Mouse (Mus musculus) forebrain, embryonic 10.5 days (tissue): ENCODE measurements around the gene Olfr1358. TPM values are rescaled to one million over a fixed set of nuclear protein-coding genes. Genes with fewer than 3 reads are reported as not detected.
"Not testable (repeated sequence)": the region's sequence is repeated elsewhere in the genome, so short reads cannot be mapped to it uniquely, and the experiment has no call there.

Source experiments
- DNase-seq: peaks from one replicate; pipeline ENCODE4 v3.0.0-alpha.2; 2017; ENCODE audit warnings: low spot score; ENCODE audit errors: extremely low spot score
- H3K27ac ChIP-seq: fragments of 300-500 bp; sonication (generic); 2 replicates; pipeline ENCODE4 v1.5.1; 2016; ENCODE audit warnings: mild to moderate bottlenecking
- H3K27me3 ChIP-seq: fragments of 300-500 bp; sonication (generic); 2 replicates; pipeline ENCODE4 v1.6.1; 2016; ENCODE audit warnings: mild to moderate bottlenecking; ENCODE audit not compliant: poor library complexity, severe bottlenecking
- H3K36me3 ChIP-seq: fragments of 300-500 bp; sonication (generic); replicated peaks from 2 replicates; pipeline ENCODE4 v1.6.1; 2016; ENCODE audit warnings: mild to moderate bottlenecking, moderate library complexity
- H3K4me1 ChIP-seq: fragments of 300-500 bp; sonication (generic); 2 replicates; pipeline ENCODE4 v1.6.1; 2016
- H3K4me3 ChIP-seq: fragments of 300-500 bp; sonication (generic); 2 replicates; pipeline ENCODE4 v1.5.1; 2016; ENCODE audit warnings: mild to moderate bottlenecking, moderate library complexity
- H3K9me3 ChIP-seq: fragments of 300-500 bp; sonication (generic); 2 replicates; pipeline ENCODE4 v1.6.1; 2016; ENCODE audit warnings: mild to moderate bottlenecking, moderate library complexity
- WGBS: fragments of 180-500 bp; shearing (Covaris S2); methylation state at CpG from one replicate; pipeline ENCODE4 v1.1.7; 2016; 5-methylcytosine and 5-hydroxymethylcytosine counted together
- microRNA-seq: library from miRNA; unstranded; fragments of <30 nt; microRNA quantifications from one replicate; pipeline ENCODE4, GENCODE M21; 2017
- polyA plus RNA-seq: library from polyadenylated mRNA; unstranded; fragments of >200 nt; fragmentation: Nextera tagmentation; extraction: Ambion mirVana; gene quantifications from 2 replicates; pipeline ENCODE4 v1.2.1, GENCODE M21; 2016

Olfr1358 gene
- polyA plus RNA-seq, 1 experiment from 2014 or later, result not detected

DNA sequence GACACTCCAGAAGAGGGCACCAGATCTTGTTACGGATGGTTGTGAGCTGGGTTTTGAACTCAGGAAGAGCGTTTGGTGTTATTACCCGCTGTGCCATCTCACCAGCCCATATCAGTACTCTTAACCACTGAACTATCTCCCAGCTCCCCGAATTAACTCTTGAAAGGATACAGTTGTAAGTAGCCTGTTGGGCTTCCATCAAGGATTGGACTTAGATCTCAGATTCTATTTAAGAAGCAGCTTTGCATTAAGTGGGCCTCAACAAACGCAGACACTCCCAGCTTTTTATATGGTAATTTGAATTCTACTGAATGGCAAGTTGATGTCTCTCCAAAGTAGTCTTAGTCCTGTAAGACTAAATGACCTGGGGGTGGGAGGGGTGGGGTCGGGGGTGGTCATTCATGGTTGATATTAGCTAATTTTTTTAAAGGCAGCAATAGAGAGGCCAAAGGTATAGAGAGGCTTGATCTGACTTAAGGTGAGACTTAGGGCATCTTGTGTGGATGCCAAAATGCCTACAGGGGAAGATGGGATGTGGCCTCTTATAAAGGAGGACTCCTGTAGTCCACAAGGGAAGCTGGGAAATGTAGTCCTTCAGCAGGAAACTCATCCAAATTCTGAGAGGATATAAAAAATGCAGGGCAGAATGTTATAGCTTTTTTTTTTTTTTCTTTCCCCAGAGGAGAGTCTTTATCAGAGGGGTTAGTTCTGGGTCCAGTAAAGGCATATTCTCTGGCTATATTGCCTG is 14.1 kb upstream of the Olfr1358 start:
- Histone ChIP-seq H3K27me3 (no peaks in the 10 kb centered on the region), H3K27ac (no peak overlapping the region), H3K36me3 (no peaks in the 10 kb centered on the region), H3K9me3 (peaks cover 9% of the 10 kb centered on the region; the same call in 1 of the 2 replicates), H3K4me1 (no peaks in the 10 kb centered on the region), H3K4me3 (no peak overlapping the region)
- 78% methylated on average over 6 of the region's 6 CpGs for WGBS
- DNase-seq, result no peak

DNA sequence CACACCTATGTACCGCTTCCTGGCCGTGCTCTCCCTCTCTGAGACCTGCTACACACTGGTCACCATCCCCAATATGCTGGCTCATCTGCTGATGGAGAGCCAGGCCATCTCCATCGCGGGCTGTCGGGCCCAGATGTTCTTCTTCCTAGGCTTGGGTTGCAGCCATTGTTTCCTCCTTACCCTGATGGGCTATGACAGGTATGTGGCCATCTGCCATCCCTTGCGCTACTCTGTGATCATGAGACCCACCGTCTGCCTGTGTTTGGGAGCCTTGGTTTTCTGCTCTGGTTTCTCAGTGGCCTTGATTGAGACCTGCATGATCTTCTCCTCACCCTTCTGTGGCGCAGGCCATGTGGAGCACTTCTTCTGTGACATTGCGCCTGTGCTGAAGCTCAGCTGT is 2.6 kb downstream of the Olfr1358 start:
- no peaks in the 10 kb centered on the region for H3K9me3 ChIP-seq
- no peak overlapping the region for H3K4me3 ChIP-seq
- H3K36me3 ChIP-seq, result no peaks in the 10 kb centered on the region
- no peaks in the 10 kb centered on the region for H3K27me3 ChIP-seq
- no peak overlapping the region for H3K27ac ChIP-seq
- no peaks in the 10 kb centered on the region for H3K4me1 ChIP-seq
- WGBS, result 91% methylated on average over 9 of the region's 9 CpGs
- DNase-seq, result no peak

DNA sequence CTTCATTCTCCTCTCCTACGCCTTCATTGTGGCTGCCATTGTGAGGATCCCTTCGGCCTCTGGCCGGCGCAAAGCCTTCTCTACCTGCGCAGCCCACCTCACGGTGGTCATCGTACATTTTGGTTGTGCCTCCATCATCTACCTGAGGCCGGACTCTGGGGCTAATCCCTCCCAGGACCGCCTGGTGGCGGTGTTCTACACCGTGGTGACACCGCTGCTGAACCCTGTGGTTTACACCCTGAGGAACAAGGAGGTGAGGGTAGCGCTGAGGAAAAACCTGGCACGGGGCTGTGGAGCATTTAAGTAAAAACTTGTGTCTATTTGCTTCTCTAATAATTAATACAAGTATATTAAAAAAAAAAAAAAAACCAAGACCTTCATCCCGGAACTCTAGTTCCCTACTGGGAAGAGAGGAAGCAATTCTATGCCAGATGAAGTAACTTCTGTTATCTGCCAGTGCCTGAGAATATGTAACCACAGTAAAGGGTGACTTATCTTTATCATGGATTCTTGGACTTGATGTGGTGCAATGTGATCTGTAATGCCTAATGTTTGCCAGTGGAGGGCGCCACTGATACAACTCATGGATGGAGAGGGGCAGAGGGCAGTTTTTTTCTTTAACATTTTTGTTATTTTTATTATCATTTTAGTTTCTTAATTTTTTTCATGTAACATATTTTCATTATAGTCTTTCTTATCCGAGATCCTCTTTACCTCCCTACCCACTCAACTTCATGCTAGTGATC is 3.2 kb downstream of the Olfr1358 start:
- Histone ChIP-seq H3K27ac (no peak overlapping the region), H3K4me1 (no peaks in the 10 kb centered on the region), H3K9me3 (no peaks in the 10 kb centered on the region), H3K36me3 (no peaks in the 10 kb centered on the region), H3K4me3 (no peak overlapping the region), H3K27me3 (no peaks in the 10 kb centered on the region)
- no peak for DNase-seq
- 58% methylated on average over 17 of the region's 17 CpGs for WGBS

GRCm38 (mm10) chr10:78525071-78525470 is 7.8 kb downstream of the Olfr1358 start:
- not testable (repeated sequence) for H3K27me3 ChIP-seq, H3K36me3 ChIP-seq, H3K4me3 ChIP-seq, H3K4me1 ChIP-seq, DNase-seq, H3K27ac ChIP-seq, H3K9me3 ChIP-seq
- WGBS, result 53% methylated on average over 3 of the region's 3 CpGs

DNA sequence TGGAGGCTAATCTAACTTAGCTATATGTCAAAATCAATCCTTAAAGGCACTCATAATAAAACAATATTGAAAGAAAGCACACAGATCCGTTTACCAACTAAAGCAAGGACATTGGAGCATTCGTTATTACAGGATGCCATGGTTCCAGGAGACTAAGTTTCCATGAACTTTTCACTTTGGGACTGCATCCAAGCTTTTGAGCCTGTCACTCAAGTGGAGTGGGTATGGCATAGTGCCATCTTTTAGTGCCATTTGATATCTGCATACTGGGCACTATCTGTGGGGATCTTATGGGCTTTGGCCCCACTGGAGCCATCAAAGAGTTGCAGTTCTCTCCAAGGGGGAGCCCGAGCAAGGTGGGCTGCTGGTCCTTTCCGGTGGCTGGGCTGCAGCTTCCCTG is 8.3 kb downstream of the Olfr1358 start:
- no peak for DNase-seq
- H3K4me3 ChIP-seq, result no peak overlapping the region
- H3K27ac ChIP-seq, result no peak overlapping the region
- H3K9me3 ChIP-seq, result no peaks in the 10 kb centered on the region
- H3K36me3 ChIP-seq, result no peaks in the 10 kb centered on the region
- 61% methylated on average over 4 of the region's 4 CpGs for whole genome bisulfite sequencing
- no peaks in the 10 kb centered on the region for H3K27me3 ChIP-seq
- no peaks in the 10 kb centered on the region for H3K4me1 ChIP-seq

DNA sequence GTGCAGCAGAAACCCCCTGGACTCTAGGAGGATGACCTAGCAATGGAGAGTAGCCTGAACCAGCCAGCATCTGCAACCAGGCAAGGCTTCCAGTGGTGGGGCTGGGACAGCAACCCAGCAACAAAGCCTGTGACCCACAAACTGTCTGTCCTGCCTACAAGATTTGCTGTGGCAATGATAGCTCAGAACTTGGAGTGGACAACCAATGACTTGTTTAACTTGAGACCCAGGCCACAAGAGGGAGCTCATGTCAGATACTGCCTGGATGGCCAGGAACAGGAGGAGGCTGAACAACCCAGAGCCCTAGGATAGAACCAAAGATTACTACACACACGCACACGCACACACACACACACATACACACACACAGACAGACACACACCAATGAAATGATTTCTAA is 23.7 kb downstream of the Olfr1358 start:
- no peaks in the 10 kb centered on the region for H3K9me3 ChIP-seq
- H3K27ac ChIP-seq, result no peak overlapping the region
- 68% methylated on average over 2 of the region's 2 CpGs for WGBS
- no peak for DNase-seq
- no peaks in the 10 kb centered on the region for H3K4me1 ChIP-seq
- no peak overlapping the region for H3K4me3 ChIP-seq
- no peaks in the 10 kb centered on the region for H3K27me3 ChIP-seq
- no peaks in the 10 kb centered on the region for H3K36me3 ChIP-seq

DNA sequence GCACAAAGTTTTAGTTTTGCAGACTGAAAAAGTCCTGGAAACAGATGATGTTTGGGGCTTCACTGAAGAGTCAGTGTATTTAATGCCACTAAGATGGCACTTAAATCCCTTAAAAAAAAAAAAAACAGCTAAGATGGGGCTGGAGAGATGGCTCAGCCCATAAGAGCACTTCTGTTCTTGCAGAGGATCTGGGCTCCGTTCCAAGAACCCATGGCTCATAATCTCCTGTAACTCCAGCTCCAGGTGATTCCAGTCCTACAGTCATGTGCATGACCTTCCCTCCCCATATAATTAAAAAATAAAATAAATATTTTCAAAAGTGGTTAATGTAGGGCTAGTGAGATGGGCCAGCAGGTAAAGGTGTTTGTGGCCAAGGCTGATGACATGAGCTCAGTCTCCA is 47.8 kb downstream of the Olfr1358 start:
- Histone ChIP-seq H3K4me3 (no peak overlapping the region), H3K36me3 (no peaks in the 10 kb centered on the region), H3K27ac (no peak overlapping the region), H3K27me3 (no peaks in the 10 kb centered on the region), H3K9me3 (no peaks in the 10 kb centered on the region), H3K4me1 (no peaks in the 10 kb centered on the region)
- no peak for DNase-seq
- WGBS, result 91% methylated on average over 1 of the region's 1 CpGs

- Histone ChIP-seq H3K36me3 (no peaks in the 10 kb centered on the region), H3K9me3 (no peaks in the 10 kb centered on the region), H3K4me3 (no peak overlapping the region), H3K27ac (no peak overlapping the region), H3K27me3 (no peaks in the 10 kb centered on the region), H3K4me1 (no peaks in the 10 kb centered on the region)
- WGBS, result 90% methylated on average over 3 of the region's 3 CpGs
- no peak for DNase-seq
Observed at GRCm38 (mm10) chr10:78569191-78569590, 52.0 kb downstream of the Olfr1358 start.

DNA sequence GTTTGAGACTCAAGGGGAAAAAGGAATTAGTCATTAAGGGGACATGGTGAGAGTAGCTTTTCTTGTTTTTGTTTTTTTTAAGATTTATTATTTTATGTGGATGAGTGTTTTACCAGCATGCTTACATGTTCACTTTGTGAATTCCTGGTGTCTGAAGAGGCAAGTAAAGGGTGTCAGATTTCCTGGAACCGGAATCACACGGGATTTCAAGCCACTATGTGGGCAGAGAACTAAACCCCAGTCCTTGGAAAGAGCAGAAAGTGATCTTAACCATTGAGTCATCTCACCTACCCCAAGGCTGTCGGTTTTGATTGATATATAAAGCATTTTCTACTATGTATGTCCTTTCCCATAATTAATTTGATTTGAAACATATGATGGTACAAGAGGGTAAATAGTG is 52.5 kb downstream of the Olfr1358 start:
- WGBS, result 71% methylated on average over 3 of the region's 3 CpGs

More for the DNA sequence above, 52.5 kb downstream of the Olfr1358 start:
- no peaks in the 10 kb centered on the region for H3K4me1 ChIP-seq
- no peak for DNase-seq
- H3K9me3 ChIP-seq, result no peaks in the 10 kb centered on the region
- no peak overlapping the region for H3K27ac ChIP-seq
- no peaks in the 10 kb centered on the region for H3K36me3 ChIP-seq
- no peak overlapping the region for H3K4me3 ChIP-seq
- no peaks in the 10 kb centered on the region for H3K27me3 ChIP-seq

Small RNA genes lying within 50 kb of the gene (microRNA-seq; reads per million reads assigned to microRNA genes)
- not detected for gene Gm27541

Other genes starting within 250 kb of the Olfr1358 start
- 36.8 and 37.7 TPM in 2 replicates for gene Agpat3, start 164.9 kb upstream of the Olfr1358 start, polyA plus RNA-seq
- 338 and 366 TPM in 2 replicates for gene Rrp1, start 104.4 kb upstream of the Olfr1358 start, polyA plus RNA-seq
- gene Cstb, start 91.8 kb upstream of the Olfr1358 start, polyA plus RNA-seq, result 115 and 118 TPM in 2 replicates
- 13.0 and 14.0 TPM in 2 replicates for gene Pdxk, start 52.5 kb upstream of the Olfr1358 start, polyA plus RNA-seq
- gene Ilvbl, start 56.9 kb downstream of the Olfr1358 start, polyA plus RNA-seq, result 33.0 and 33.3 TPM in 2 replicates
- 13.3 and 14.8 TPM in 2 replicates for gene Syde1, start 74.5 kb downstream of the Olfr1358 start, polyA plus RNA-seq
- not detected in 2 replicates for gene Olfr1357, start 100.6 kb downstream of the Olfr1358 start, polyA plus RNA-seq
- not detected in 2 replicates for gene Casp14, start 200.9 kb downstream of the Olfr1358 start, polyA plus RNA-seq
- 0.15 and 0.19 TPM in 2 replicates for gene Ccdc105, start 235.6 kb downstream of the Olfr1358 start, polyA plus RNA-seq